8 mouse cellular contexts compared by ENCODE assay signal in genomic region chr9:44130034-44130433, GRCm38 (mm10). TPM values are rescaled to one million over a fixed set of nuclear protein-coding genes. Genes with fewer than 3 reads are reported as not detected.
DNase-seq lines count a peak whose midpoint lies in the region; ATAC-seq and TF ChIP-seq lines count a peak whose summit lies in the region.

No protein-coding gene starts in this region.

- 1% methylated on average over 27 of the region's 27 CpGs for WGBS in liver, embryonic 15.5 days (ENCODE audit: insufficient replicate concordance)
- under 1% methylated on average over 27 of the region's 27 CpGs for WGBS in neural tube, embryonic 11.5 days

- no peak for DNase-seq in ES-E14 (ENCODE audit: low read depth, low spot score)
- DNase-seq in gastrocnemius, postnatal 36 days, result peak; percentile 62 to 68
- peak; percentile 75 for DNase-seq in neural tube, embryonic 11.5 days (ENCODE audit: low spot score)
- peak; percentile 84 for DNase-seq in thymus, postnatal 14 days
- DNase-seq in right cerebral cortex, adult 2 months (ENCODE audit: low spot score in 2 of 2), result no peak

- in situ Hi-C loops in ES-E14 (cut with MboI; ENCODE audit: low sequenced_read_pairs in 2 of 2, unreplicated experiment in 2 of 2), result no loop called here

- H3K4me1 ChIP-seq in ES-E14 (ENCODE audit: control insufficient read depth in 2 of 2, insufficient read depth in 2 of 2, low read length in 2 of 2, poor library complexity in 1 of 2), result peaks cover 13 to 40% of the 10 kb centered on the region in 2 experiments; a peak in 3 of 4 replicates
- H3K4me1 ChIP-seq in brown adipose tissue, adult 24 weeks (ENCODE audit: control insufficient read depth, insufficient read depth, insufficient read length, low read length), result peaks cover 15% of the 10 kb centered on the region
- H3K4me1 ChIP-seq in liver, embryonic 15.5 days (replicated peaks), result peaks cover 36% of the 10 kb centered on the region
- H3K4me1 ChIP-seq in neural tube, embryonic 11.5 days (ENCODE audit: control insufficient read depth, insufficient read depth, low read length), result peaks cover 27% of the 10 kb centered on the region

- intact Hi-C loops in gastrocnemius, postnatal 36 days (cut with DNase I), result loop anchor here (5.0 to 10.0 kb wide), 2 partner anchors 42 to 105 kb away; partner anchors contain the start of gene Cbl

- H3K9ac ChIP-seq in ES-E14 (ENCODE audit: insufficient read depth, low read depth, low read length, poor library complexity, severe bottlenecking), result peak overlapping the region; percentile 58
- no peak overlapping the region for H3K9ac ChIP-seq in liver, embryonic 15.5 days
- peak overlapping the region; percentile 61 for H3K9ac ChIP-seq in neural tube, embryonic 11.5 days (ENCODE audit: low read length)

- H3K4me2 ChIP-seq in liver, embryonic 15.5 days, result peak overlapping the region; percentile 63
- peak overlapping the region; percentile 70 for H3K4me2 ChIP-seq in neural tube, embryonic 11.5 days (ENCODE audit: low read depth)

- ATAC-seq in inflammation-experienced regulatory T-cells, adult 6 months, result peak; percentile 92
- ATAC-seq in liver, embryonic 15.5 days (ENCODE audit: insufficient read depth), result peak; percentile 47
- 0 out of 2 replicates have a peak, but pooled peaks have one; percentile 35 for ATAC-seq in neural tube, embryonic 11.5 days (ENCODE audit: insufficient read depth, low FRiP score, low TSS enrichment)

- H3K27ac ChIP-seq in ES-E14 (ENCODE audit: insufficient read depth, low read depth, low read length, poor library complexity, severe bottlenecking), result peak overlapping the region; percentile 76; the same call in 1 of the 2 replicates
- H3K27ac ChIP-seq in brown adipose tissue, adult 24 weeks (replicated peaks; ENCODE audit: low read depth, low read length), result peak overlapping the region; percentile 98
- peak overlapping the region; percentile 57 for H3K27ac ChIP-seq in liver, embryonic 15.5 days (replicated peaks)
- peak overlapping the region; percentile 46; the same call in 1 of the 2 replicates for H3K27ac ChIP-seq in neural tube, embryonic 11.5 days (ENCODE audit: low read depth, low read length)

- H3K27me3 ChIP-seq in liver, embryonic 15.5 days, result peaks cover 73% of the 10 kb centered on the region
- H3K27me3 ChIP-seq in neural tube, embryonic 11.5 days (ENCODE audit: control insufficient read depth, insufficient read depth, low read length), result peaks cover 25% of the 10 kb centered on the region

- H3K36me3 ChIP-seq in ES-E14 (ENCODE audit: control insufficient read depth, insufficient read depth, low read length, poor library complexity, severe bottlenecking), result no peaks in the 10 kb centered on the region
- H3K36me3 ChIP-seq in liver, embryonic 15.5 days (replicated peaks), result no peaks in the 10 kb centered on the region
- no peaks in the 10 kb centered on the region for H3K36me3 ChIP-seq in neural tube, embryonic 11.5 days (ENCODE audit: control insufficient read depth, insufficient read depth, low read length)

- H3K9me3 ChIP-seq in ES-E14 (ENCODE audit: control insufficient read depth, insufficient read depth, low read depth, low read length), result no peaks in the 10 kb centered on the region
- H3K9me3 ChIP-seq in liver, embryonic 15.5 days (replicated peaks), result no peaks in the 10 kb centered on the region
- H3K9me3 ChIP-seq in neural tube, embryonic 11.5 days (ENCODE audit: control insufficient read depth, low read length), result no peaks in the 10 kb centered on the region

- H3K4me3 ChIP-seq in ES-E14 (ENCODE audit: insufficient read depth in 1 of 2, low read depth in 1 of 2, low read length in 2 of 2, poor library complexity in 1 of 2, severe bottlenecking in 1 of 2), result peak overlapping the region; percentile 48 to 56
- H3K4me3 ChIP-seq in brown adipose tissue, adult 24 weeks (ENCODE audit: insufficient read depth, low read depth, low read length), result peak overlapping the region; percentile 50
- peak overlapping the region; percentile 34 for H3K4me3 ChIP-seq in liver, embryonic 15.5 days (replicated peaks)
- peak overlapping the region; percentile 34 for H3K4me3 ChIP-seq in neural tube, embryonic 11.5 days (ENCODE audit: low read depth, low read length)

TF ChIP-seq in ES-E14, 5 proteins besides CTCF, POLR2A, EP300 and RAD21:
- TF ChIP-seq MAFK (IDR thresholded peaks at IDR 0.05; ENCODE audit: insufficient read depth, low read depth, low read length), result no peak
- TF ChIP-seq ZC3H11A (IDR thresholded peaks at IDR 0.05; ENCODE audit: borderline replicate concordance, low read depth, low read length), result no peak
- TF ChIP-seq ZNF384 (IDR thresholded peaks at IDR 0.05; ENCODE audit: low read depth, low read length), result no peak
- no peak for TF ChIP-seq HCFC1 (IDR thresholded peaks at IDR 0.05; ENCODE audit: borderline replicate concordance, insufficient read depth, low read length)
- TF ChIP-seq CHD2 (IDR thresholded peaks at IDR 0.05; ENCODE audit: low read depth, low read length), result no peak
TF ChIP-seq in ES-E14: peak in this region for 0.

RNA-seq across cellular contexts. Expression of gene Mcam, which starts 4.2 kb away (rescaled TPM):
- total RNA-seq in ES-E14 (2012; rRNA removed), result 53.1 and 108 TPM in 2 replicates
- polyA plus RNA-seq in brown adipose tissue, adult 24 weeks (2012; ENCODE audit: insufficient read depth, insufficient read length, missing spikeins), result 27.8 and 28.1 TPM in 2 replicates
- 10 to 100 TPM; 24.2 to 31.2 TPM for total RNA-seq in gastrocnemius, postnatal 36 days (2021)
- polyA plus RNA-seq in inflammation-experienced regulatory T-cells, adult 6 months (2017; shearing (Covaris generic)), result under 1 TPM in 1 of 3 experiments, not detected in 2; 0.69 TPM
- 4.4 and 4.8 TPM in 2 replicates for polyA plus RNA-seq in liver, embryonic 15.5 days (2015; fragmentation: Nextera tagmentation; extraction: Ambion mirVana)
- 14.3 and 15.0 TPM in 2 replicates for polyA plus RNA-seq in neural tube, embryonic 11.5 days (2014; fragmentation: Nextera tagmentation; extraction: Ambion mirVana)

RNA-seq across cellular contexts. Expression of gene Rnf26, which starts 16.7 kb away (rescaled TPM):
- total RNA-seq in ES-E14 (2012; rRNA removed), result 19.9 and 23.1 TPM in 2 replicates
- 8.7 and 10.4 TPM in 2 replicates for polyA plus RNA-seq in brown adipose tissue, adult 24 weeks (2012; ENCODE audit: insufficient read depth, insufficient read length, missing spikeins)
- 1 to 10 TPM; 2.1 to 3.6 TPM for total RNA-seq in gastrocnemius, postnatal 36 days (2021)
- 1 to 10 TPM; 3.9 to 8.2 (median 6.0) TPM for polyA plus RNA-seq in inflammation-experienced regulatory T-cells, adult 6 months (2017; shearing (Covaris generic))
- 35.2 and 38.4 TPM in 2 replicates for polyA plus RNA-seq in liver, embryonic 15.5 days (2015; fragmentation: Nextera tagmentation; extraction: Ambion mirVana)
- polyA plus RNA-seq in neural tube, embryonic 11.5 days (2014; fragmentation: Nextera tagmentation; extraction: Ambion mirVana), result 62.4 and 71.1 TPM in 2 replicates

RNA-seq across cellular contexts. Expression of gene Gm49380, which starts 16.7 kb away (rescaled TPM):
- total RNA-seq in ES-E14 (2012; rRNA removed), result 0.18 and 0.26 TPM in 2 replicates
- polyA plus RNA-seq in brown adipose tissue, adult 24 weeks (2012; ENCODE audit: insufficient read depth, insufficient read length, missing spikeins), result not detected in 2 replicates
- 1 to 10 TPM in 1 of 2 experiments, under 1 TPM in 1; 0.57 to 1.3 TPM for total RNA-seq in gastrocnemius, postnatal 36 days (2021)
- polyA plus RNA-seq in inflammation-experienced regulatory T-cells, adult 6 months (2017; shearing (Covaris generic)), result not detected
- not detected in 2 replicates for polyA plus RNA-seq in liver, embryonic 15.5 days (2015; fragmentation: Nextera tagmentation; extraction: Ambion mirVana)
- polyA plus RNA-seq in neural tube, embryonic 11.5 days (2014; fragmentation: Nextera tagmentation; extraction: Ambion mirVana), result 0.20 and 0.95 TPM in 2 replicates

RNA-seq across cellular contexts. Expression of gene C1qtnf5, which starts 23.0 kb away (rescaled TPM):
- total RNA-seq in ES-E14 (2012; rRNA removed), result 0.79 and 1.6 TPM in 2 replicates
- 3.6 and 3.7 TPM in 2 replicates for polyA plus RNA-seq in brown adipose tissue, adult 24 weeks (2012; ENCODE audit: insufficient read depth, insufficient read length, missing spikeins)
- total RNA-seq in gastrocnemius, postnatal 36 days (2021), result 1 to 10 TPM; 6.7 to 9.6 TPM
- polyA plus RNA-seq in inflammation-experienced regulatory T-cells, adult 6 months (2017; shearing (Covaris generic)), result not detected
- 0.29 and 0.53 TPM in 2 replicates for polyA plus RNA-seq in liver, embryonic 15.5 days (2015; fragmentation: Nextera tagmentation; extraction: Ambion mirVana)
- 0.27 and 0.31 TPM in 2 replicates for polyA plus RNA-seq in neural tube, embryonic 11.5 days (2014; fragmentation: Nextera tagmentation; extraction: Ambion mirVana)

RNA-seq across cellular contexts. Expression of gene Mfrp, which starts 28.5 kb away (rescaled TPM):
- total RNA-seq in ES-E14 (2012; rRNA removed), result 0.09 and 0.11 TPM in 2 replicates
- not detected in 2 replicates for polyA plus RNA-seq in brown adipose tissue, adult 24 weeks (2012; ENCODE audit: insufficient read depth, insufficient read length, missing spikeins)
- not detected for total RNA-seq in gastrocnemius, postnatal 36 days (2021)
- not detected for polyA plus RNA-seq in inflammation-experienced regulatory T-cells, adult 6 months (2017; shearing (Covaris generic))
- polyA plus RNA-seq in liver, embryonic 15.5 days (2015; fragmentation: Nextera tagmentation; extraction: Ambion mirVana), result 0.10 TPM in 1 of 2 replicates, not detected in the other
- 0.15 and 0.21 TPM in 2 replicates for polyA plus RNA-seq in neural tube, embryonic 11.5 days (2014; fragmentation: Nextera tagmentation; extraction: Ambion mirVana)

Comparison
In these comparisons a context has a peak if more than half of its experiments do, and no peak if none do; other contexts are left out.
1. DNase-seq: peak in gastrocnemius, postnatal 36 days (2 of 2), neural tube, embryonic 11.5 days (single experiment) and thymus, postnatal 14 days (single experiment); none in ES-E14 (single experiment) and right cerebral cortex, adult 2 months (0 of 2).
2. H3K27ac ChIP-seq: peak in every context shown above with its lines; median percentile 98 in brown adipose tissue, adult 24 weeks; 76 in ES-E14; 57 in liver, embryonic 15.5 days; 46 in neural tube, embryonic 11.5 days.
3. ATAC-seq: peak in every context shown above with its lines; median percentile 92 in inflammation-experienced regulatory T-cells, adult 6 months; 47 in liver, embryonic 15.5 days; 35 in neural tube, embryonic 11.5 days.
4. Peak in every context shown above with its lines, with median percentiles within 50 percentile points of each other: H3K4me3 ChIP-seq.